Comparison of ENCODE assay signal across 25 mouse cellular contexts in genomic region chr19:30202177-30202576, GRCm38 (mm10). TPM values are rescaled to one million over a fixed set of nuclear protein-coding genes. Genes with fewer than 3 reads are reported as not detected.
A peak's percentile ranks its signal among the peaks of the same experiment; 100 is the strongest.
DNase-seq lines count a peak whose midpoint lies in the region; ATAC-seq lines count a peak whose summit lies in the region.
"Had no signal": no experiment of that assay in that cellular context is flagged by ENCODE, and none has a peak within 500 bp of the region (broad histone marks: within the 10 kb centered on the region; RNA-seq: fewer than 3 reads in every experiment).

No protein-coding gene starts in this region.

- no peak for DNase-seq in heart, embryonic 10.5 days (ENCODE audit: low spot score)
- no peak for DNase-seq in heart, adult 9 months (ENCODE audit: low spot score in 2 of 2)
- no peak for DNase-seq in liver
- DNase-seq in kidney, postnatal 25 days = peak; percentile 62 to 86
- no peak for DNase-seq in layer of hippocampus, adult 9-11 months
- DNase-seq in embryo, embryonic 10.5 days (ENCODE audit: low spot score) = no peak
- DNase-seq in right cerebral cortex, postnatal 14 days = no peak
- DNase-seq: cerebellum, adult 9-11 months; gastrocnemius, postnatal 10 days; heart, adult 11 months; layer of hippocampus, postnatal 36 days; lung, embryonic 14.5 days; lung, postnatal 36 days; spleen, adult 18-20 months had no signal

- no peaks in the 10 kb centered on the region for H3K36me3 ChIP-seq in heart, embryonic 10.5 days
- no peaks in the 10 kb centered on the region for H3K36me3 ChIP-seq in liver, embryonic 15.5 days (replicated peaks)
- H3K36me3 ChIP-seq: forebrain, embryonic 10.5 days; hindbrain, embryonic 15.5 days; limb, embryonic 13.5 days; midbrain, embryonic 13.5 days had no signal

- H3K27me3 ChIP-seq in heart, embryonic 10.5 days (ENCODE audit: insufficient read depth, poor library complexity, severe bottlenecking) = no peaks in the 10 kb centered on the region
- no peaks in the 10 kb centered on the region for H3K27me3 ChIP-seq in liver, embryonic 15.5 days
- H3K27me3 ChIP-seq: hindbrain, embryonic 15.5 days; limb, embryonic 13.5 days; midbrain, embryonic 13.5 days had no signal

- H3K4me2 ChIP-seq in liver, embryonic 15.5 days = no peak overlapping the region
- H3K4me2 ChIP-seq: hindbrain, embryonic 15.5 days; limb, embryonic 13.5 days; lung, embryonic 14.5 days; midbrain, embryonic 13.5 days had no signal

- H3K4me1 ChIP-seq in heart, embryonic 10.5 days = peaks cover 14% of the 10 kb centered on the region
- H3K4me1 ChIP-seq in liver, embryonic 15.5 days (replicated peaks) = 0 out of 2 replicates have a peak, but pooled peaks cover 4% of the 10 kb centered on the region
- H3K4me1 ChIP-seq: forebrain, embryonic 10.5 days; hindbrain, embryonic 15.5 days; limb, embryonic 13.5 days; midbrain, embryonic 13.5 days had no signal

- H3K4me3 ChIP-seq in heart, embryonic 10.5 days = no peak overlapping the region
- H3K4me3 ChIP-seq in liver, embryonic 15.5 days (replicated peaks) = no peak overlapping the region
- H3K4me3 ChIP-seq: forebrain, embryonic 10.5 days; hindbrain, embryonic 15.5 days; limb, embryonic 13.5 days; megakaryocyte, embryonic 14.5 days; midbrain, embryonic 13.5 days had no signal

- H3K9me3 ChIP-seq in heart, embryonic 10.5 days = no peaks in the 10 kb centered on the region
- no peaks in the 10 kb centered on the region for H3K9me3 ChIP-seq in liver, embryonic 15.5 days (replicated peaks)
- H3K9me3 ChIP-seq: forebrain, embryonic 10.5 days; hindbrain, embryonic 15.5 days; limb, embryonic 13.5 days; midbrain, embryonic 13.5 days had no signal

- peak overlapping the region; percentile 38; the same call in 1 of the 2 replicates for H3K27ac ChIP-seq in heart, embryonic 10.5 days
- peak overlapping the region; percentile 38; the same call in 1 of the 2 replicates for H3K27ac ChIP-seq in liver, embryonic 15.5 days (replicated peaks)
- H3K27ac ChIP-seq: forebrain, embryonic 10.5 days; hindbrain, embryonic 15.5 days; limb, embryonic 13.5 days; midbrain, embryonic 13.5 days had no signal

- no peak overlapping the region for H3K9ac ChIP-seq in liver, embryonic 15.5 days
- H3K9ac ChIP-seq: hindbrain, embryonic 15.5 days; limb, embryonic 13.5 days; lung, embryonic 14.5 days; midbrain, embryonic 13.5 days had no signal

- ATAC-seq in liver, embryonic 15.5 days (ENCODE audit: insufficient read depth) = peak; percentile 56
- ATAC-seq: forebrain, embryonic 16.5 days; midbrain, embryonic 13.5 days had no signal

- 39% methylated on average over 7 of the region's 7 CpGs for WGBS in heart, embryonic 10.5 days
- WGBS in liver, embryonic 15.5 days (ENCODE audit: insufficient replicate concordance) = 63% methylated on average over 7 of the region's 7 CpGs

RNA-seq across cellular contexts. Expression of gene Gldc, which starts 26.9 kb away (rescaled TPM):
- polyA plus RNA-seq in heart, embryonic 10.5 days (2016; fragmentation: Nextera tagmentation; extraction: Ambion mirVana) = 9.4 and 12.7 TPM in 2 replicates
- 25.1 and 28.9 TPM in 2 replicates for polyA plus RNA-seq in liver, embryonic 15.5 days (2015; fragmentation: Nextera tagmentation; extraction: Ambion mirVana)

RNA-seq across cellular contexts. Expression of gene Mbl2, which starts 30.6 kb away (rescaled TPM):
- 0.13 and 0.14 TPM in 2 replicates for polyA plus RNA-seq in heart, embryonic 10.5 days (2016; fragmentation: Nextera tagmentation; extraction: Ambion mirVana)
- 4.6 and 4.8 TPM in 2 replicates for polyA plus RNA-seq in liver, embryonic 15.5 days (2015; fragmentation: Nextera tagmentation; extraction: Ambion mirVana)
- polyA plus RNA-seq: embryonic facial prominence, embryonic 11.5 days; forebrain, embryonic 10.5 days; forebrain, embryonic 16.5 days; heart, embryonic 16.5 days; intestine, embryonic 14.5 days; limb, embryonic 13.5 days; lung, embryonic 14.5 days; midbrain, embryonic 13.5 days; testis, adult 2 months had no signal

Comparison
In these comparisons a context has a peak if more than half of its experiments do, and no peak if none do; other contexts are left out.
1. DNase-seq: peak in kidney, postnatal 25 days (2 of 2); none in heart, embryonic 10.5 days (single experiment), heart, adult 9 months (0 of 2), liver (single experiment), layer of hippocampus, adult 9-11 months (single experiment), embryo, embryonic 10.5 days (single experiment) and right cerebral cortex, postnatal 14 days (single experiment).